Mouse (Mus musculus): ENCODE results near the gene Adgrg3.
"Not testable (repeated sequence)": the region's sequence is repeated elsewhere in the genome, so short reads cannot be mapped to it uniquely, and the experiment has no call there.

Gene Adgrg3

GRCm38 (mm10) chr8:95025421-95025820 lies 7.9 kb downstream of the Adgrg3 start:
- DNase-seq (ENCODE audit: low spot score), result no peak

GRCm38 (mm10) chr8:95028391-95028790 lies 10.9 kb downstream of the Adgrg3 start:
- not testable (repeated sequence) for DNase-seq (ENCODE audit: low spot score)

- no peak for DNase-seq (ENCODE audit: low spot score)
These were observed 19.8 kb downstream of the Adgrg3 start for GRCm38 (mm10) chr8:95037106-95037925.

GRCm38 (mm10) chr8:95041883-95042784 lies 24.6 kb downstream of the Adgrg3 start:
- DNase-seq (ENCODE audit: low spot score), result no peak

- no peak for DNase-seq (ENCODE audit: low spot score)
These were observed 27.3 kb downstream of the Adgrg3 start for GRCm38 (mm10) chr8:95044811-95045210.

- no peak for DNase-seq (ENCODE audit: low spot score)
These were observed 29.5 kb downstream of the Adgrg3 start for GRCm38 (mm10) chr8:95046982-95047381.

DNA sequence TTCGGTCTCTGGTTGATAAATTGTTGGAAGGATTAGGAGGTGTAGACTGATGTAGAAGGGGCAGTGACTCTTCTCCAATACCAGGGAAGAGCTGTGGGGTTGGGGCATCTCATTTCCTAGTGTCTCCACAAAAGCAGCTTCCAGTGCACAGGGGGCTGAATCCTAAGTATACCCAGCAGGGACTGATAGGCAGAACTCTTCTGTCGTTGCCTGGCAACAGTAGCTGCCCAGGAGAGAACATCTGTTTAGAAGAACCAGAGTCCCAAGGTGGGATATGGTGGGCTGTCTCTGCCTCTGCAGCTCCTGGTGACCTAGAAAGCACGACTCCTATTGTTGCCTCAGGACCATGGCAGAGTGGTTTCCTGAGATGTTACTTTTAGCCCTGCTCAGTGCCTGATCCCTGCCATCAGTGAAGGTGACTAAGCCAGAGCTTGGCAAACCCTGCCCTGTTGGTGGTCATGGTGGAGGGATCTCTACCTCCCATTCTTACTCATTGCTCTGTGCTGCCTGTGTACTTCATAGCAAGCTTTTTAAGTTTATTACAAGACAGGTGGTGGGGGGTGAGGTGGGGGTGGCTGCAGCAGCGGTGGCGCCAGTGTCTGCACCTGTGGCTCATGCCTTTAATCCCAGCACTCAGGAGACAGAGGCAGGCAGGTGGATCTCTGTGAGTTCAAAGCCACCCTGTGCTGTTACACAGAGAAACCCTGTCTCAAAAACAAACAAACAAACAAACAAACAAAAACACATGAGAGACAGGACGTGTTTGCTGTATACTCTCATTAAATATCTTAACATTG lies 30.6 kb downstream of the Adgrg3 start:
- no peak for DNase-seq (ENCODE audit: low spot score)

DNA sequence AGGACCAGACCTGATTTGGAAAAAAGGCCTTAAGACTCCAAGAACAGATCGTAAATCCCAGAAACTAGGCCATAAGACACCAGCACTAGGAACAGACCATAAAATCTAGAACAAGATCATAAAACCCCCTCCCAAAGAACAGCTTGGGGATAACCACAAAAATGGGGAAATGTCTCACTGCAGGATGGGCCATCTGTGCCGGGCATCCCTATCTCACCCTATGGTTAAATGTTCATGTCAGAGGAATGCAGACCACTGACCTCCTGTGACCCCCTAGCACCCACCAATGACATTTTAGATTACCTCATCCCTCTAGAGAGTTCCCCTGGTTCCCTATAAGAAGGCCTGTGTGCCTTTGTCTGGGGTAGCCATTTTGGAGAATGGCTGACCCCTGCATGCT lies 32.1 kb downstream of the Adgrg3 start:
- no peak for DNase-seq (ENCODE audit: low spot score)

GRCm38 (mm10) chr8:95054438-95054837 lies 36.9 kb downstream of the Adgrg3 start:
- DNase-seq (ENCODE audit: low spot score), result no peak

DNA sequence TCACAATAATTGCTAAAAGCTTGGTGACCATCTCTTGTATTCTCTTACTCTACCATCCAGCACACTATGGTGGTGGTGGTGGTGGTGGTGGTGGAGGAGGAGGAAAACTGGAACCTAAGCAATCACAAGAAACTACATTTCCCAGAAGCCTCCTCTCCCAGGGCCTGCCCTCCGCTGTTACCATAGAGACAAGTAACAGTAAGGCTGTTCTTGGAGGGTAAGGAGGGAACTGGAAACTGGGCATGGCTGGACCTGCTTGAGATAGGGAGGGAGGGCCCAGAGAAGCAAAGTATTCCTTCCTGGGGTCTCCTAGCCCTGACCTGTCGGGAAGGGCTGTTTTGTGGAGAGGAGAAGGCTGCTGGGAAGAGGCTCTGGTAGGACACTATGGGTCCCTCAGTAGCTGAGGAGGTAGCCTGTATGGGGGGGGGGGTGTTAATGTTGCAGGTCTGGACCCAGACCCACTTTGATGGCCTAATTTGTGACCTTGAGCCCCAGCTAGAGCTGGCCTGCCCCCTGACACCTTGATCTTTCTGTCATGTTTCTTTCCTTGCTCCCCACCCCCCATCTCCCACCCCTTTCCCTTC lies 37.5 kb downstream of the Adgrg3 start, which contains the start of gene Drc7:
Gene Drc7, plus strand, starts transcription at position 177 of the 584 bp plus-strand sequence.
- no peak for DNase-seq (ENCODE audit: low spot score)

- no peak for DNase-seq (ENCODE audit: low spot score)
These were observed 38.9 kb downstream of the Adgrg3 start for GRCm38 (mm10) chr8:95056414-95056813.

DNA sequence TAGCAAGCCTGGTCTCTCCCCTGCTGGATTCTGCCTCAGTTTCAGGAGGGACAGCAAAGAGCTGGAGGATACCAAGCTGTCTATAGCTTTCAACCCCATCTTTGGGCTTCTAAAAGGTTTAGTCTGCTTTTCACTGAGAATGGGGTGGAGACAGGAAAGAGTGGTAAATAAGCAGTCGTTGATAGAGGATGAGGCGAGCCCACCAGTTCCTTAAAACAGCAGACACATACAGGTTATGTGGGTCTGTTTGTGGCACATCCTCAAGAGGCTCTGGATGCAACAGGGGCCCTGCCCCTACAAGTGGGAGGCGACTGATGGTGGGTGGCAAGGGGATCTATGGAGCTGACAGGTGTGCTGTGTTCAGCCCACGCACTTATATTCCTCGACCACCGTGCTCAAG lies 41.2 kb downstream of the Adgrg3 start:
- no peak for DNase-seq (ENCODE audit: low spot score)

- no peak for DNase-seq (ENCODE audit: low spot score)
These were observed 42.5 kb downstream of the Adgrg3 start for GRCm38 (mm10) chr8:95059812-95060533.

DNA sequence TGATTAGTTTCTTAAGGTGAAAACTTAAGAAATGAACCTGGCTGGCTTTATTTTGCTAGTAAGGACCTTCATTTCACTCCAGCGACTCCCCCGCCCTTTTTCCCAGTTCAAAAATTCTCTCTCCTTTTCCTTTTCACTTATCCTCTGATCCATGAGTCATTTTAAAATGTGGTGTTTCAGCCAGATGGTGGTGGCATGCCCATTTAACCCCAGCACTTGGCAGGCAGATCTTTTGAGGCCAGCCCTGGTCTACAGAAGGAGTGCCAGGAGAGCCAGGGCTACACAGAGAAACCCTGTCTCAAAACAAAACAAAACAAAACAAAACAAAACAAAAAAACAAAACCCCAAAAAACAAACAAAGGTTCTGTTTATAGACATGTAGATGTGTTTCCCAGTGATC lies 47.0 kb downstream of the Adgrg3 start:
- no peak for DNase-seq (ENCODE audit: low spot score)

DNA sequence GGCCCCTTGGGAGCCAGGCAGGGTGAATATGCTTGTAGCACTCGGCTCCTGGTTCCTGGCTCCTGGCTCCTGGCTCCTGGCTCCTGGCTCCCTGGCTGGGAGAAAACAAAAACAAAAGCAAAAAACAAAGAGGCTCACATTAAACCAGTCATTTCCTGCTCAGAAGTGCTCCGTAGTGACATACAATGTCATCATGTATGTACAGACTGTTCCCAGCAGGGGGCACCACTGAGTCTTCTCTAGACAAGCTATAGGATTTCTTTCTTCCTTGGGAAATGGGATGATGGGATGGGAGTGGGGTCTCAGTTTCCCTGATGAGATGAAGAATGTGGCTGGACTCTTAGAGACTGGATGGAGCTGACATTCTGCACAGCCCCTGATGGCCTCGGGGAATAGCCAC lies 50.1 kb downstream of the Adgrg3 start:
- DNase-seq (ENCODE audit: low spot score), result peak; percentile 38

DNA sequence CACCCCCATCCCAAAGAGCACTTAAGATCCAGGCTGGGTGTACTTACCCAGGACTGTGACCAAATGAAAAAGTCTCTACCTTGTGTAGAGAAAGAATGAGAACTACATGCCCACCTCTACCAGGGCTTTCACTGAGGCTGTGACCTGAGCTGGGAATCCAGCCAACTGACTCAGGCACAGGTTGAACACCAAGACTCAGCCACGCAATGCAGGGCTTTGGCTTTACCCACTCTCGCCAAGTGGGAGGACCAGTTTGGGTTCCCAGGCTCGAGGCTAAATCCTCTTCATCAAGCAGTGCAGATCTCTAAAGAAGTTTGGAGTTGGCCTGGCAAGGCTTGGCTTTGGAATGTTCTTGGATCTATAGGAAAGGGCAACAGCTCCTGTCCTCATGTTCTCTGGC lies 58.0 kb downstream of the Adgrg3 start:
- no peak for DNase-seq (ENCODE audit: low spot score)

DNA sequence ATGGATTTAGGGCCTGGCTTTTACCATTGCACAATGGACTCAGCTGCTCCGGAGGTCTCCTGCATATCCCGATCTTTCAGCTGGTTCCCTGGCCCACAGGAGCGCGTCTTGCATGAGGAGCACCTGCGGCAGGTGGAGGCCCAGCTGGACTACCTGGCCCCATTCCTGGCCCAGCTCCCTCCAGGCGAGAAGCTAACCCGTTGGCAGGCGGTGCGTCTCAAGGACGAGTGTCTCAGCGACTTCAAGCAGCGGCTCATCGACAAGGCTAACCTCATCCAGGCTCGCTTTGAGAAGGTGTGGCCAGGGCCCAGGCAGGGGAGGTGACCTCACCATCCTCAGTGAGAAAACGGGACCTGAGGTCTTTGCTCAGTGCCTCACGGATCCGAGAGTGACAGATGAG lies 58.7 kb downstream of the Adgrg3 start:
- no peak for DNase-seq (ENCODE audit: low spot score)

- no peak for DNase-seq (ENCODE audit: low spot score)
These were observed 60.6 kb downstream of the Adgrg3 start for GRCm38 (mm10) chr8:95078055-95078454.

- no peak for DNase-seq (ENCODE audit: low spot score)
These were observed 61.8 kb downstream of the Adgrg3 start for GRCm38 (mm10) chr8:95079305-95079704.

- DNase-seq (ENCODE audit: low spot score), result peak; percentile 95
These were observed 63.2 kb downstream of the Adgrg3 start, which contains the start of gene Katnb1 for GRCm38 (mm10) chr8:95080381-95081341. Katnb1 (plus strand) TSS chr8:95081186.
